Mouse (Mus musculus) heart, adult 2 months (tissue): ENCODE measurements around the gene Prrx2.

Experiments used
- CTCF ChIP-seq: fragments of 200-600 bp; IDR thresholded peaks from 2 replicates; pipeline ENCODE4 v1.8.1; 2022; ENCODE audit warnings: antibody characterized with exemption, mild to moderate bottlenecking, moderate library complexity
- EP300 ChIP-seq: fragments of 200-500 bp; IDR thresholded peaks from 2 replicates; pipeline ENCODE4 v1.6.1; 2011; ENCODE audit warnings: low read depth, low read length, control low read depth; ENCODE audit not compliant: insufficient read depth
- POLR2A ChIP-seq: fragments of 200-500 bp; IDR thresholded peaks from 2 replicates; pipeline ENCODE4 v1.6.1; 2011; ENCODE audit warnings: mild to moderate bottlenecking, low read depth, low read length, control low read depth; ENCODE audit not compliant: insufficient read depth

DNA sequence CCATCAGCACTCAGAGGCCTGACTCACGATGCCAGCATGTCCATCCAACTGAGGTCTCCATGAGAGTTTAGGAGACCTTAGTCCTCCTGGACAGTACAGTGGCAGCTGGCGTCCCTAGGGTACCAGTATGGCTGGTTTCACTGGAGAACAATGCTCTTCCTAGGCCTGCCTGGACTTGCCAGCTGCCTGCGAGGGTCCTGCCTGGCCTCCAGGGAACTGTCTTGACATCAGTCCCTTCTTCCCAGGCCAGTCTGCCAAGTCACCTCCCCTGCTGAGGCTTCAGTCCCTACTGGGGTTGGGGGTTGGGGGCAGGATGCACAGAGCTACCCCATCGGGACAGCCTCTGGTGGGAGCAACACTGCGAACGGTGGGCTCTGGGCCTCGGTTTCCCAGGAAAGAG is 42.7 kb upstream of the Prrx2 start:
- TF ChIP-seq CTCF, result no peak
- no peak for TF ChIP-seq EP300
- TF ChIP-seq POLR2A, result no peak
